Mouse (Mus musculus) brain, embryonic 14.5 days (tissue): Measurements from ENCODE around the gene Ell2. TPM values are rescaled to one million over a fixed set of nuclear protein-coding genes. Genes with fewer than 3 reads are reported as not detected.

Experiments used
- DNase-seq: peaks from one replicate; pipeline ENCODE4 v3.0.0-alpha.2; 2011; ENCODE audit warnings: low read depth
- CTCF ChIP-seq: fragments of 200-500 bp; IDR thresholded peaks from 2 replicates; pipeline ENCODE4 v1.5.1; 2012; ENCODE audit warnings: inconsistent platforms, mild to moderate bottlenecking, moderate library complexity, borderline replicate concordance; ENCODE audit not compliant: insufficient read depth, insufficient read length; ENCODE audit errors: extremely low read depth
- POLR2A ChIP-seq: fragments of 200-500 bp; IDR thresholded peaks from 2 replicates; pipeline ENCODE4 v1.6.1; 2012; ENCODE audit warnings: mild to moderate bottlenecking, inconsistent platforms, borderline replicate concordance; ENCODE audit not compliant: poor library complexity, insufficient read depth, insufficient read length, severe bottlenecking; ENCODE audit errors: extremely low read depth
- polyA plus RNA-seq: library from polyadenylated mRNA; depleted of rRNA; stranded (reverse); fragments of >200 nt; gene quantifications from 2 replicates; pipeline ENCODE4 v1.2.3, GENCODE M21; 2012

Ell2 gene
- polyA plus RNA-seq, 1 experiment, result 1.9 TPM

GRCm38 (mm10) chr13:75714407-75714806 lies 7.8 kb downstream of the Ell2 start:
- DNase-seq, result no peak
- TF ChIP-seq POLR2A (no peak), CTCF (no peak)

GRCm38 (mm10) chr13:75717638-75718302 lies 11.2 kb downstream of the Ell2 start:
- DNase-seq, result no peak

GRCm38 (mm10) chr13:75718376-75718775 lies 11.8 kb downstream of the Ell2 start:
- DNase-seq, result no peak
- TF ChIP-seq CTCF (no peak), POLR2A (no peak)

More at GRCm38 (mm10) chr13:75717638-75718302, 11.2 kb downstream of the Ell2 start:
- TF ChIP-seq POLR2A, result no peak
- no peak for TF ChIP-seq CTCF

GRCm38 (mm10) chr13:75719645-75720044 lies 13.1 kb downstream of the Ell2 start:
- DNase-seq, result no peak
- TF ChIP-seq POLR2A, result no peak

GRCm38 (mm10) chr13:75726569-75727373 lies 20.2 kb downstream of the Ell2 start:
- peak; percentile 56 for DNase-seq
- no peak for TF ChIP-seq POLR2A
- TF ChIP-seq CTCF, result no peak

- TF ChIP-seq CTCF (no peak), POLR2A (no peak)
- no peak for DNase-seq
Measured at GRCm38 (mm10) chr13:75727932-75728331, 21.4 kb downstream of the Ell2 start.

- TF ChIP-seq CTCF (no peak), POLR2A (no peak)
- DNase-seq, result no peak
Measured at GRCm38 (mm10) chr13:75729834-75730233, 23.3 kb downstream of the Ell2 start.

- TF ChIP-seq POLR2A (no peak), CTCF (no peak)
- no peak for DNase-seq
Measured at GRCm38 (mm10) chr13:75730717-75731116, 24.2 kb downstream of the Ell2 start.

- no peak for DNase-seq
- no peak for TF ChIP-seq POLR2A
- TF ChIP-seq CTCF, result no peak
Measured at GRCm38 (mm10) chr13:75733594-75734161, 27.1 kb downstream of the Ell2 start.

- no peak for DNase-seq
- TF ChIP-seq CTCF, result no peak
- no peak for TF ChIP-seq POLR2A
Measured at GRCm38 (mm10) chr13:75734231-75734630, 27.7 kb downstream of the Ell2 start.

GRCm38 (mm10) chr13:75735606-75736005 lies 29.0 kb downstream of the Ell2 start:
- TF ChIP-seq POLR2A (no peak), CTCF (no peak)
- no peak for DNase-seq
